Mouse (Mus musculus) heart, postnatal 0 days (tissue): ENCODE measurements around the gene Hspbap1. TPM values are rescaled to one million over a fixed set of nuclear protein-coding genes. Genes with fewer than 3 reads are reported as not detected.

Experiments
- ATAC-seq: fragments of 200-750 bp; cut with Nextera tagmentation; 2 replicates; pipeline ENCODE4 v1.8.0; 2017; ENCODE audit warnings: low read depth, moderate number of reproducible peaks, moderate library complexity; ENCODE audit not compliant: insufficient read depth
- DNase-seq: peaks from one replicate; pipeline ENCODE4 v3.0.0-alpha.2; 2016; ENCODE audit warnings: low spot score
- H3K27ac ChIP-seq: fragments of 300-500 bp; sonication (generic); 2 replicates; pipeline ENCODE4 v1.5.1; 2014; ENCODE audit warnings: low read depth, mild to moderate bottlenecking
- H3K27me3 ChIP-seq: fragments of 300-500 bp; sonication (generic); 2 replicates; pipeline ENCODE4 v1.6.1; 2014; ENCODE audit warnings: low read length, mixed read lengths; ENCODE audit not compliant: control insufficient read depth, insufficient read depth
- H3K36me3 ChIP-seq: fragments of 300-500 bp; sonication (generic); replicated peaks from 2 replicates; pipeline ENCODE4 v1.6.1; 2014; ENCODE audit warnings: low read length, mixed read lengths; ENCODE audit not compliant: control insufficient read depth, insufficient read depth
- H3K4me1 ChIP-seq: fragments of 300-500 bp; sonication (generic); 2 replicates; pipeline ENCODE4 v1.6.1; 2014; ENCODE audit warnings: antibody characterized with exemption; ENCODE audit not compliant: control insufficient read depth, insufficient read depth
- H3K4me2 ChIP-seq: fragments of 300-500 bp; sonication (generic); 2 replicates; pipeline ENCODE4 v1.6.1; 2014; ENCODE audit warnings: low read depth, mild to moderate bottlenecking, low read length, moderate library complexity
- H3K4me3 ChIP-seq: fragments of 300-500 bp; sonication (generic); 2 replicates; pipeline ENCODE4 v1.5.1; 2014; ENCODE audit warnings: low read depth, low read length
- H3K9ac ChIP-seq: fragments of 300-500 bp; sonication (generic); replicated peaks from 2 replicates; pipeline ENCODE4 v1.6.1; 2014; ENCODE audit warnings: low read depth, low read length, mixed read lengths
- H3K9me3 ChIP-seq: fragments of 300-500 bp; sonication (generic); replicated peaks from 2 replicates; pipeline ENCODE4 v1.6.1; 2016; ENCODE audit warnings: low read length; ENCODE audit not compliant: control insufficient read depth
- CTCF ChIP-seq: IDR thresholded peaks from 2 replicates; pipeline ENCODE4 v1.5.1; 2016; ENCODE audit warnings: antibody characterized with exemption, control low read depth, low read depth
- EP300 ChIP-seq: IDR thresholded peaks from 2 replicates; pipeline ENCODE4 v1.6.1; 2016; ENCODE audit warnings: antibody characterized with exemption, low read depth
- WGBS: fragments of 180-500 bp; shearing (Covaris S2); extraction: QIAGEN DNeasy Blood & Tissue Kit; methylation state at CpG from one replicate; pipeline ENCODE4 v1.1.7; 2014; 5-methylcytosine and 5-hydroxymethylcytosine counted together
- polyA plus RNA-seq: library from polyadenylated mRNA; unstranded; fragments of >200 nt; fragmentation: Nextera tagmentation; extraction: Ambion mirVana; gene quantifications from 2 replicates; pipeline ENCODE4 v1.2.1, GENCODE M21; 2015
- total RNA-seq: library from RNA; depleted of rRNA; stranded (reverse); fragments of >200 nt; gene quantifications from 2 replicates; pipeline ENCODE4 v1.2.3, GENCODE M21; 2014; ENCODE audit warnings: low replicate concordance

Gene Hspbap1
- total and polyA plus RNA-seq, 2 experiments from 2014 or later: 5.0 to 5.5 TPM

DNA sequence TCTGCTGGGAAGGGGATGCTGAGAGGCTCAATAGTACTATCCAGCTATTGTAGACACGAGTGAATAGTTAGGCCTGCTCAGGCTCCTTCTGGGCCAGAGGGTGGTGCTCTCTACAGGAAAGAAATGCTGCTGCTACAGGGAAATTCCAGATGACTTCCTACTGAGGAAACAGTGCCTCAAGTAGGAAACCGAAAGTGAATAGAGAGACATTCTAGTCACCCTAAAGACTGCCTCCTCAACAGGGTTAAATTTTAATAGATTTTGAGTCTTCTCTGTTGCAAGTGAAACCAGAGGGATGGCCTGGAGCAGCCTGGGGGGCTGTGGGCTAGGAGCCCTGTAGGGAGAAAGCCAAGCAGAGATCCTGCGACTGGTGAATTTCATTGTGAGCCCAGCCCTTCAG, 99.0 kb downstream of the Hspbap1 start:
- Histone ChIP-seq H3K4me2 (peak overlapping the region; percentile 64), H3K9ac (no peak overlapping the region), H3K36me3 (0 out of 2 replicates have a peak, but pooled peaks cover 5% of the 10 kb centered on the region), H3K4me3 (peak overlapping the region; percentile 30), H3K9me3 (no peaks in the 10 kb centered on the region), H3K27me3 (0 out of 2 replicates have a peak, but pooled peaks cover 10% of the 10 kb centered on the region), H3K4me1 (peaks cover 9% of the 10 kb centered on the region), H3K27ac (peak overlapping the region; percentile 80)
- ATAC-seq (peak; percentile 56), DNase-seq (peak; percentile 60)
- peak; percentile 31 for TF ChIP-seq CTCF
- no peak for TF ChIP-seq EP300
- WGBS: 27% methylated on average over 3 of the region's 3 CpGs

DNA sequence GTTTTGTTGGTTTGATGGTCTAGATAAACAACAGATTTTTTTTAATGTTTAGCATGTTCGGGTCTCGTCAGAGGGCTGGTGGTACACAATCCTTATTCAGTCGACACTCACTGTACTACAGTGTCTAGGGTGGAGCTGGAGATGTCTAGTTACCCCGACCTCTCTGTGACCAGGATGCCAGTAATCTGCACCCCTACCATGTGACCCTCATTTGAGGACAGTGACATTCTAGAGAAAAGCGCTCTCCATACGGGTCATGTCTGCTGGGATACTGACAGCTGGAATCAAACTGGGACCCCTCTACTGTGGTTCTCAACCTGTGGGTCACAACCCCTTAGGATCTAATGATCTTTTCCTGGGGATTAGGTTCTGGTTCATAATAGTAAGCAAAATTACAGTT, 99.5 kb downstream of the Hspbap1 start:
- no peak for TF ChIP-seq EP300
- H3K36me3 ChIP-seq: 0 out of 2 replicates have a peak, but pooled peaks cover under 1% of the 10 kb centered on the region
- H3K4me1 ChIP-seq: peaks cover 9% of the 10 kb centered on the region
- no peak overlapping the region for H3K9ac ChIP-seq
- H3K27me3 ChIP-seq: 0 out of 2 replicates have a peak, but pooled peaks cover 10% of the 10 kb centered on the region
- 65% methylated on average over 6 of the region's 6 CpGs for WGBS
- peak overlapping the region; percentile 64 for H3K4me2 ChIP-seq
- peak overlapping the region; percentile 30 for H3K4me3 ChIP-seq
- DNase-seq (no peak), ATAC-seq (no peak)
- H3K9me3 ChIP-seq: no peaks in the 10 kb centered on the region
- peak overlapping the region; percentile 80 for H3K27ac ChIP-seq

DNA sequence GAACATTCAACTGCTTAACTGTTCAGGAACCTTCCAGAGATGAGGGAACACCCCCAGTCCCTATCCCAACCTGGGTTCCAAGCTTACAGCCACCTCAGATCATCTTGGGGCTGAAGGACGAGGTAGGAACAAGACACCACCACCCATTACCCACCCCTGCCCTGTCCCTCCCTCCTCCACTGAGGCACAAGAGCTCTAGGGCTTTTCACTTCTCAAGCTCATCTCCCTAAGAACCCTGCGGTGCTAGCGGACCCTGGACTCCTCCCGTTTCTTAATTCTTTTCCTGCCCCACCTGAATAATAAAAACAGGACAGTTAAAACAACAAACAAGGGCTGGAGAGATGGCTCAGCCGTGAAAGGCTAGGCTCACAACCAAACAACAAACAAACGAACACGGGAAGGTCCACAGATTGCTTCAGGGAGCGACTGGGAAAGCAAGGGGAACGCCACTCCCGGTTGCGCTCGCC, 100.4 kb downstream of the Hspbap1 start:
- peak; percentile 39; the same call in 1 of the 2 replicates for ATAC-seq

DNA sequence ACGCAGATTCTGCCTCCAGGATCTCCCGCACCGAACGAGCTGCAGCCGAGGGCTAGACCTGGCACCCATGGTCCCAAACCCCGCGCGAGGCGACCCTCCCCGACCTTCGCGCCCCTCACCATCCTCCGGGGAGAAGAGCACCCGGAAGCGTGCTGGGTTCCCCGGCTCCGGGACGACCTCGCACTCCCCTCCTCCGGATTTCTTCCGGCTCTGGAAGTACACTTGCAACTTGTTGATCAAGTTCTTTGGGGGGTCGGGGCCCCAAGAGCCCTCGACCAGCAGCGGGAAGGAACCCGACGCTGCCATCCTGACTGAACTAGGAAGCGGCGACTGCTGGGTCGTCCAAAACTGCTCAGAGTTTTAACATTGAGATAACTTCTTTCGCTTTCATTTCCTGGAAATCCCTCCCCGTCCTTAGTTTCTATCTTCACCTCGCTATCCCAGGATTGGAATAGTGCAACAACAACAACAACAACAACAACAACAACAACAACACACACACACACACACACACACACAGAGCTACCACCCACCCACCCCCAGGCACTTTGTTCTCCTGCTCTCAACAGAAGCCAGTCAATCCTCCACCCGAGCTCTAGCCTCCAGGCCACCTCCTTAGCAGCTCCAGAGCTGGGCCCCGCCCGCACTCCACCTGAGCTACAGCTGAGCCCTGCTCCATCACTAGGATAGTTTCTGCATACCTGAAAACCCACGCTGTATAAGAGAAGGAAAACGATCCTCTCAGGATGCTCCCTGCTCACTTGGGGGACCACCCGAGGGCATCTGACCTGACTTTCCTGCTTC, 101.1 kb downstream of the Hspbap1 start, which contains the start of gene Parp14:
Gene Parp14, minus strand, starts transcription at position 497 of the 804 bp plus-strand sequence.
- peaks cover 9% of the 10 kb centered on the region for H3K4me1 ChIP-seq
- 1% methylated on average over 38 of the region's 38 CpGs for WGBS
- peak within 1 kb of the TSS; percentile 61 for H3K27ac ChIP-seq
- H3K27me3 ChIP-seq: 0 out of 2 replicates have a peak, but pooled peaks cover 10% of the 10 kb centered on the region
- peak; percentile 30; the same call in 1 of the 2 replicates for ATAC-seq
- no peaks in the 10 kb centered on the region for H3K36me3 ChIP-seq
- H3K4me3 ChIP-seq: peak within 1 kb of the TSS; percentile 65
- DNase-seq: peak; percentile 37
- peak within 1 kb of the TSS; percentile 64 for H3K4me2 ChIP-seq
- peak within 1 kb of the TSS; percentile 71 for H3K9ac ChIP-seq
- TF ChIP-seq EP300 (no peak), CTCF (no peak)
- no peaks in the 10 kb centered on the region for H3K9me3 ChIP-seq

More for the DNA sequence above, 100.4 kb downstream of the Hspbap1 start:
- WGBS: 6% methylated on average over 12 of the region's 12 CpGs
- no peaks in the 10 kb centered on the region for H3K36me3 ChIP-seq
- TF ChIP-seq CTCF (no peak), EP300 (no peak)
- peak overlapping the region; percentile 71 for H3K9ac ChIP-seq
- H3K4me2 ChIP-seq: peak overlapping the region; percentile 64
- H3K4me3 ChIP-seq: peak overlapping the region; percentile 65
- peak; percentile 49 for DNase-seq
- H3K9me3 ChIP-seq: no peaks in the 10 kb centered on the region
- 0 out of 2 replicates have a peak, but pooled peaks cover 10% of the 10 kb centered on the region for H3K27me3 ChIP-seq
- peaks cover 9% of the 10 kb centered on the region for H3K4me1 ChIP-seq
- peak overlapping the region; percentile 61 for H3K27ac ChIP-seq

DNA sequence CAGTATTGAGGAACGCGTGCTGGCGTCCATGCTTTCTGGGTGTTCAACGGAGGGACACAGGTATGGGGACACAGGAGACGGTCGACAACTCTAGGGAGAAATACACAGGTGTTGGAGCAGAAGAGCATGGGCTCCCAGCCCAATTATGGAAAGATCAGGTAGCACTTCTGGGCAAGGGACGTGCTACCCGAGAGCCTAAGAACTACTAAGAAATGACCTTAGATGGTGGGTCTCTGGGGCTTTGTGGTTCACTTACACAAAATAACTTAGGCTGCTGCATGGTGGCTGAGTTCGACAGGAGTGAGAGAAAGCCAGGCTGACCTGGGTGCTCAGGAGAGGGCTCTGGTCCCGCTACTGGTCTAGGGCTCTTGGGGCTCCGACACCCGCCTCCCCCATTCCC, 101.7 kb downstream of the Hspbap1 start:
- WGBS: 23% methylated on average over 12 of the region's 12 CpGs
- no peak for DNase-seq

More for the DNA sequence above, 101.7 kb downstream of the Hspbap1 start:
- Histone ChIP-seq H3K27ac (no peak overlapping the region; the same call in 1 of the 2 replicates), H3K4me2 (peak overlapping the region; percentile 64), H3K4me3 (peak overlapping the region; percentile 65), H3K36me3 (no peaks in the 10 kb centered on the region), H3K27me3 (0 out of 2 replicates have a peak, but pooled peaks cover 10% of the 10 kb centered on the region), H3K4me1 (peaks cover 9% of the 10 kb centered on the region), H3K9ac (peak overlapping the region; percentile 71), H3K9me3 (no peaks in the 10 kb centered on the region)
- TF ChIP-seq EP300 (no peak), CTCF (no peak)
- no peak for ATAC-seq
